In the genomic region with DNA sequence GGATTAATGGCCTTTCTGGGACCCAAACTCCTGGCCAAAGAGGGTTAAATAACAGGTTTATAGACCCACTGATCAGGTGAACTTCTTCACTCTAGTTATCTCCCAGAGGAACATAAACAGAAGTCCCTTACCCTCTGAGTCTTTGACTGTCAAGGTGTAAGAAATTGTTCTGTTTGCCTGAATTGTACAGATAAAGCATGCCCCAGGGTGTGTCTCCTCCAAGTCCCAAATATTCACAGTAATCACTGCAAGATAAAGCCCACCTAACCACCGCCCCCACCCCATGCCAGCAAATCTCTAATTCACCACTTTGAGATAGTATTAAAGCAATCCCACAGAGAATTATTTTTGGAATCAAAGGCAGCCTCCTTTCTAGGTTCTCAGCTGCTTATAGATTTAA, we compare ENCODE assay signal across 10 mouse cellular contexts. TPM values are rescaled to one million over a fixed set of nuclear protein-coding genes. Genes with fewer than 3 reads are reported as not detected.
DNase-seq lines count a peak whose midpoint lies in the region; ATAC-seq and TF ChIP-seq lines count a peak whose summit lies in the region.
"Had no signal": no experiment of that assay in that cellular context is flagged by ENCODE, and none has a peak within 500 bp of the region (broad histone marks: within the 10 kb centered on the region; RNA-seq: fewer than 3 reads in every experiment).

No protein-coding gene starts in this region.

- H3K36me3 ChIP-seq in limb, embryonic 10.5 days, result peaks cover 64% of the 10 kb centered on the region

- peak overlapping the region; percentile 96 for H3K4me3 ChIP-seq in layer of hippocampus, adult 2 months
- peak overlapping the region; percentile 94 for H3K4me3 ChIP-seq in embryonic fibroblast, embryonic 13.5 days (ENCODE audit: insufficient read depth, low read length)
- peak overlapping the region; percentile 90 for H3K4me3 ChIP-seq in limb, embryonic 10.5 days

- no peak for TF ChIP-seq POLR2A in embryonic fibroblast, embryonic 13.5 days (IDR thresholded peaks at IDR 0.05; ENCODE audit: low read depth, low read length)

- DNase-seq in layer of hippocampus, adult 2 months (ENCODE audit: low spot score in 2 of 2), result no peak
- no peak for DNase-seq in layer of hippocampus, adult 8-10 months (ENCODE audit: low spot score in 2 of 2)
- no peak for DNase-seq in limb, embryonic 10.5 days (ENCODE audit: low spot score)
- DNase-seq in naive thymus-derived CD4-positive, alpha-beta T cell, adult 2 months (ENCODE audit: low read depth), result peak; percentile 5
- no peak for DNase-seq in layer of hippocampus, postnatal 25 days (ENCODE audit: extremely low spot score in 1 of 2, low spot score in 1 of 2)
- DNase-seq in layer of hippocampus, adult 11-12 months (ENCODE audit: low spot score), result no peak
- DNase-seq: cerebellum, adult 18-20 months had no signal

- no peak for ATAC-seq in megakaryocyte-erythroid progenitor cell, adult 5-6 weeks (replicated peaks; ENCODE audit: low FRiP score, low TSS enrichment, poor library complexity, severe bottlenecking)

- no peaks in the 10 kb centered on the region; the same call in 1 of the 2 replicates for H3K4me1 ChIP-seq in embryonic fibroblast, embryonic 13.5 days (ENCODE audit: control insufficient read depth, insufficient read depth, low read length)
- peaks cover 38% of the 10 kb centered on the region for H3K4me1 ChIP-seq in limb, embryonic 10.5 days

- WGBS in limb, embryonic 10.5 days, result 88% methylated on average over 1 of the region's 1 CpGs

- no peaks in the 10 kb centered on the region for H3K9me3 ChIP-seq in limb, embryonic 10.5 days (replicated peaks)

- peak overlapping the region; percentile 97; the same call in 1 of the 2 replicates for H3K27ac ChIP-seq in layer of hippocampus, adult 2 months
- H3K27ac ChIP-seq in embryonic fibroblast, embryonic 13.5 days (ENCODE audit: insufficient read depth, low read length), result no peak overlapping the region
- H3K27ac ChIP-seq in limb, embryonic 10.5 days, result no peak overlapping the region

- H3K27me3 ChIP-seq in limb, embryonic 10.5 days (ENCODE audit: low read depth, poor library complexity, severe bottlenecking), result no peaks in the 10 kb centered on the region

- TF ChIP-seq CTCF in layer of hippocampus, adult 2 months (conservative IDR thresholded peaks at IDR 0.05), result no peak
- TF ChIP-seq CTCF in embryonic fibroblast, embryonic 13.5 days (IDR thresholded peaks at IDR 0.05; ENCODE audit: borderline replicate concordance, insufficient read depth, low read length), result no peak

RNA-seq across cellular contexts. Expression of a gene that starts 1.4 kb away (rescaled TPM):
- 10 to 100 TPM; 15.0 to 16.7 TPM for total RNA-seq in layer of hippocampus, adult 2 months (2021)
- total RNA-seq in layer of hippocampus, adult 8-10 months (2022), result 10 to 100 TPM; 14.7 to 16.9 (median 15.8) TPM
- polyA plus RNA-seq in embryonic fibroblast, embryonic 13.5 days (2011; ENCODE audit: insufficient read length, low read depth, missing spikeins), result 5.8 and 6.6 TPM in 2 replicates
- polyA plus RNA-seq in limb, embryonic 10.5 days (2016; fragmentation: Nextera tagmentation; extraction: Ambion mirVana), result 10.3 and 11.5 TPM in 2 replicates
- total RNA-seq in layer of hippocampus, postnatal 25 days (2021), result 10 to 100 TPM; 15.9 to 17.4 TPM
- total RNA-seq in megakaryocyte-erythroid progenitor cell, adult 5-6 weeks (2014; fragmentation: Nextera tagmentation), result 1.7 and 4.3 TPM in 2 replicates
- total RNA-seq in megakaryocyte-erythroid progenitor cell, adult 5-6 weeks (2017), result 1.0 and 1.8 TPM in 2 replicates

RNA-seq across cellular contexts. Expression of a gene that starts 1.7 kb away (rescaled TPM):
- 10 to 100 TPM in 1 of 2 experiments, 1 to 10 TPM in 1; 9.8 to 13.1 TPM for total RNA-seq in layer of hippocampus, adult 2 months (2021)
- total RNA-seq in layer of hippocampus, adult 8-10 months (2022), result 10 to 100 TPM in 3 of 4 experiments, 1 to 10 TPM in 1; 9.8 to 16.5 (median 12.9) TPM
- polyA plus RNA-seq in embryonic fibroblast, embryonic 13.5 days (2011; ENCODE audit: insufficient read length, low read depth, missing spikeins), result 22.8 and 24.1 TPM in 2 replicates
- polyA plus RNA-seq in limb, embryonic 10.5 days (2016; fragmentation: Nextera tagmentation; extraction: Ambion mirVana), result 42.0 and 45.2 TPM in 2 replicates
- total RNA-seq in layer of hippocampus, postnatal 25 days (2021), result 10 to 100 TPM; 13.7 to 15.0 TPM
- total RNA-seq in megakaryocyte-erythroid progenitor cell, adult 5-6 weeks (2014; fragmentation: Nextera tagmentation), result 12.3 and 16.9 TPM in 2 replicates
- 5.1 and 9.4 TPM in 2 replicates for total RNA-seq in megakaryocyte-erythroid progenitor cell, adult 5-6 weeks (2017)

RNA-seq across cellular contexts. Expression of a gene that starts 20.0 kb away (rescaled TPM):
- total RNA-seq in layer of hippocampus, adult 2 months (2021), result under 1 TPM in 1 of 2 experiments, not detected in 1; 0.67 TPM
- not detected for total RNA-seq in layer of hippocampus, adult 8-10 months (2022)
- polyA plus RNA-seq in embryonic fibroblast, embryonic 13.5 days (2011; ENCODE audit: insufficient read length, low read depth, missing spikeins), result not detected in 2 replicates
- polyA plus RNA-seq in limb, embryonic 10.5 days (2016; fragmentation: Nextera tagmentation; extraction: Ambion mirVana), result not detected in 2 replicates
- not detected for total RNA-seq in layer of hippocampus, postnatal 25 days (2021)
- not detected in 2 replicates for total RNA-seq in megakaryocyte-erythroid progenitor cell, adult 5-6 weeks (2014; fragmentation: Nextera tagmentation)
- not detected in 2 replicates for total RNA-seq in megakaryocyte-erythroid progenitor cell, adult 5-6 weeks (2017)
- total RNA-seq: hematopoietic stem cell, adult 5-6 weeks had no signal

RNA-seq across cellular contexts. Expression of a gene that starts 21.7 kb away (rescaled TPM):
- total RNA-seq in layer of hippocampus, adult 2 months (2021), result 10 to 100 TPM; 13.1 to 14.9 TPM
- total RNA-seq in layer of hippocampus, adult 8-10 months (2022), result 10 to 100 TPM; 13.6 to 14.9 (median 14.8) TPM
- polyA plus RNA-seq in embryonic fibroblast, embryonic 13.5 days (2011; ENCODE audit: insufficient read length, low read depth, missing spikeins), result 0.85 and 1.4 TPM in 2 replicates
- 9.5 and 10.3 TPM in 2 replicates for polyA plus RNA-seq in limb, embryonic 10.5 days (2016; fragmentation: Nextera tagmentation; extraction: Ambion mirVana)
- total RNA-seq in layer of hippocampus, postnatal 25 days (2021), result 10 to 100 TPM; 22.4 to 26.0 TPM
- total RNA-seq in megakaryocyte-erythroid progenitor cell, adult 5-6 weeks (2014; fragmentation: Nextera tagmentation), result 0.20 TPM in 1 of 2 replicates, not detected in the other
- 0.11 and 0.28 TPM in 2 replicates for total RNA-seq in megakaryocyte-erythroid progenitor cell, adult 5-6 weeks (2017)

RNA-seq across cellular contexts. Expression of a gene that starts 24.0 kb away (rescaled TPM):
- under 1 TPM; 0.84 to 0.93 TPM for total RNA-seq in layer of hippocampus, adult 2 months (2021)
- under 1 TPM; 0.61 to 0.93 (median 0.63) TPM for total RNA-seq in layer of hippocampus, adult 8-10 months (2022)
- polyA plus RNA-seq in embryonic fibroblast, embryonic 13.5 days (2011; ENCODE audit: insufficient read length, low read depth, missing spikeins), result 0.09 and 0.13 TPM in 2 replicates
- polyA plus RNA-seq in limb, embryonic 10.5 days (2016; fragmentation: Nextera tagmentation; extraction: Ambion mirVana), result 0.04 TPM in 1 of 2 replicates, not detected in the other
- 1 to 10 TPM in 1 of 2 experiments, under 1 TPM in 1; 0.86 to 1.1 TPM for total RNA-seq in layer of hippocampus, postnatal 25 days (2021)
- 0.47 and 0.72 TPM in 2 replicates for total RNA-seq in megakaryocyte-erythroid progenitor cell, adult 5-6 weeks (2014; fragmentation: Nextera tagmentation)
- total RNA-seq in megakaryocyte-erythroid progenitor cell, adult 5-6 weeks (2017), result 0.19 and 11.8 TPM in 2 replicates
